Mouse (Mus musculus) ES-E14 (cell line): ENCODE results near the gene Hrasls. TPM values are rescaled to one million over a fixed set of nuclear protein-coding genes. Genes with fewer than 3 reads are reported as not detected.

ENCODE experiments used
- DNase-seq: peaks from one replicate; pipeline ENCODE4 v3.0.0-alpha.2; 2013; ENCODE audit warnings: low read depth, low spot score
- H3K27ac ChIP-seq: 2 replicates; pipeline ENCODE4 v1.5.1; 2012; ENCODE audit warnings: low read depth, mild to moderate bottlenecking, low read length, moderate library complexity, mixed read lengths; ENCODE audit not compliant: poor library complexity, insufficient read depth, severe bottlenecking
- H3K36me3 ChIP-seq: 2 replicates; pipeline ENCODE4 v1.6.1; 2012; ENCODE audit warnings: mild to moderate bottlenecking, low read length, moderate library complexity, mixed read lengths; ENCODE audit not compliant: control insufficient read depth, poor library complexity, insufficient read depth, severe bottlenecking
- H3K4me1 ChIP-seq, 2 experiments: fragments of 150-350 bp in 1 of 2; sonication (generic) in 1 of 2; 2 replicates each; pipeline ENCODE4 v1.6.1; 2012; ENCODE audit warnings: low read length in 2 of 2, mild to moderate bottlenecking in 1 of 2, mixed read lengths in 1 of 2; ENCODE audit not compliant: control insufficient read depth in 2 of 2, insufficient read depth in 2 of 2, poor library complexity in 1 of 2
- H3K4me3 ChIP-seq, 2 experiments: fragments of 150-350 bp in 1 of 2; sonication (generic) in 1 of 2; 2 replicates each; pipeline ENCODE4 v1.5.1; 2012; ENCODE audit warnings: low read length in 2 of 2, low read depth in 1 of 2, mild to moderate bottlenecking in 1 of 2, mixed read lengths in 1 of 2; ENCODE audit not compliant: insufficient read depth in 1 of 2, poor library complexity in 1 of 2, severe bottlenecking in 1 of 2
- H3K9ac ChIP-seq: 2 replicates; pipeline ENCODE4 v1.6.1; 2012; ENCODE audit warnings: low read depth, mild to moderate bottlenecking, low read length, mixed read lengths; ENCODE audit not compliant: poor library complexity, insufficient read depth, severe bottlenecking
- H3K9me3 ChIP-seq: fragments of 150-350 bp; sonication (generic); 2 replicates; pipeline ENCODE4 v1.6.1; 2012; ENCODE audit warnings: low read depth, mild to moderate bottlenecking, low read length; ENCODE audit not compliant: control insufficient read depth, insufficient read depth
- CHD2 ChIP-seq: IDR thresholded peaks from 2 replicates; pipeline ENCODE4 v1.6.1; 2014; ENCODE audit warnings: mild to moderate bottlenecking, low read depth, low read length, inconsistent platforms
- HCFC1 ChIP-seq: IDR thresholded peaks from 2 replicates; pipeline ENCODE4 v1.6.1; 2012; ENCODE audit warnings: low read length, inconsistent platforms, borderline replicate concordance; ENCODE audit not compliant: insufficient read depth
- MAFK ChIP-seq: IDR thresholded peaks from 2 replicates; pipeline ENCODE4 v1.6.1; 2014; ENCODE audit warnings: mild to moderate bottlenecking, low read depth, low read length, inconsistent platforms; ENCODE audit not compliant: insufficient read depth
- ZC3H11A ChIP-seq: IDR thresholded peaks from 2 replicates; pipeline ENCODE4 v1.6.1; 2012; ENCODE audit warnings: low read depth, mild to moderate bottlenecking, inconsistent platforms, low read length, borderline replicate concordance
- ZNF384 ChIP-seq: IDR thresholded peaks from 2 replicates; pipeline ENCODE4 v1.6.1; 2012; ENCODE audit warnings: low read depth, low read length, inconsistent platforms
- in situ Hi-C, 2 experiments: fragments of 600-800 bp; cut with MboI; formaldehyde crosslinking; loops; one replicate each; pipeline ENCODE4 v1.15.1; 2025; ENCODE audit warnings: low sequenced_read_pairs in 2 of 2, inconsistent platforms in 1 of 2; ENCODE audit not compliant: unreplicated experiment in 2 of 2
- total RNA-seq: library from RNA; depleted of rRNA; stranded (reverse); fragments of 300-350 nt; gene quantifications from 2 replicates; pipeline ENCODE4 v1.2.3, GENCODE M21; 2012

The Hrasls gene
- total RNA-seq, 1 experiment: 0.27 TPM

DNA sequence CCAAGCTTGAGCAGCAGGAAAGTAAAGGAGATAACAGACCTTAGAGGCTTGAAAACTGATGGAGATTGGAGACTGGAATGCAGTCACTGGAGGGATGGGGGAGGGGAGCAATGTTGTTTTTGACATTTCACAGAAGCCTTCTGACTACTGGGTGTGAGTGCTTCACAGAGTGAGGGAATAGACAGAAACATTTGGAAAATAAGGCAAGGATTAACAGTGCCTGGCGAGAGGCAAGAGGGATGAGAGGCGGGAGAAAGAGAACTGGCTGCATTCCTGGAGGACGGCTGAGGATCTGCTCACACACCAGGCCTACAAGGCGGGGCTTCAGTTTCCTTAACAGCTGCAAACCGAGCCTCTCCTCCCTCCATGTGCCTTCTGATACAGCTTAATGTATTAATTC lies 11.0 kb upstream of the Hrasls start:
- H3K4me1 ChIP-seq: 0 out of 4 replicates have a peak, but pooled peaks cover 0 to 2% of the 10 kb centered on the region in 2 experiments
- no peak overlapping the region for H3K27ac ChIP-seq
- DNase-seq: no peak
- H3K36me3 ChIP-seq: no peaks in the 10 kb centered on the region
- in situ Hi-C loops: loop anchor here in 1 of 2 experiments (25.0 kb wide), 1 partner anchor 361 kb away; no protein-coding TSS in a partner anchor
- no peak overlapping the region for H3K9ac ChIP-seq
- TF ChIP-seq ZC3H11A (no peak), ZNF384 (no peak), CHD2 (no peak), HCFC1 (no peak), MAFK (no peak)
- no peaks in the 10 kb centered on the region for H3K9me3 ChIP-seq
- no peak overlapping the region for H3K4me3 ChIP-seq

DNA sequence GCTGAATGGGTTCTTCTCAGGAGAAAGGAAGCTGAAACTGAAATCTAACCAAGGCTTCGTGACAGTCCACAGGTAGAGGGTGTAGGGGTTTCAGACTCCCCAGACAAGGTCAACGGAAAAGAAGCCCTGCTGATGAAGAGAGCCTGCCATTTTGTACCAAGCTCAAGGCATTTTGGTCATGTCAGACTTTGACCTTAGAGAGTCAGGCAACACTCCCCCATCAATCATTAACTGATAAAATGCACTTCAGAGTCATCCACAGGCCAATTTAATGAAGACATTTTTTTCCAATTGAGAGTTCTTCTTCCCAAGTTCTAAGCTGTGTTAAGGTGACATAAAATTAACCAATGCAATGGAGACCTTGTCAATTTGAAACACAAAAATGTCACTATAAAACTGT lies 8.3 kb upstream of the Hrasls start:
- no peak overlapping the region for H3K27ac ChIP-seq
- H3K9ac ChIP-seq: no peak overlapping the region
- DNase-seq: no peak
- 0 out of 4 replicates have a peak, but pooled peaks cover 0 to 2% of the 10 kb centered on the region in 2 experiments for H3K4me1 ChIP-seq
- TF ChIP-seq ZC3H11A: no peak
- TF ChIP-seq ZNF384: no peak
- TF ChIP-seq MAFK: no peak
- TF ChIP-seq HCFC1: no peak
- no peak for TF ChIP-seq CHD2
- in situ Hi-C loops: no loop called here
- no peaks in the 10 kb centered on the region for H3K36me3 ChIP-seq
- H3K9me3 ChIP-seq: no peaks in the 10 kb centered on the region
- no peak overlapping the region for H3K4me3 ChIP-seq

DNA sequence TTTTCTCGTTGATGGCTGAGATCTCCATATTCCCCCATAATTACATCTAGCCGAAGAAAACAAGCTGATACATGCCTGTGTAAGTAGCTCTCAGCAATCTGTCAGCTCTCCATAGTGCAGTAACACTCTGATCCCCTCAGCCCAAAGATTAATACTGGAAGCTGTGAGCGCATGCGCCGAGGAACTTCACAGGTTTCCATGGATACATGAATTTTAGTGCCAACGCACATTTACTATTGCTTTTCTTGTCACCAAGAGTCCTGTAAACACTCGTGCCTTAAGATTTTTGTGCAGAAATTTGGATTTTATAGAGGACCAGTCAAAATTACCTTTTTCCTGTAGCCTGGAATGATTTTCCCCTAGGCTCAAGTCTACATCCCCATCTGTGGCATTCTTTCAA lies 4.6 kb upstream of the Hrasls start:
- no peak for DNase-seq
- Histone ChIP-seq H3K27ac (no peak overlapping the region), H3K4me3 (no peak overlapping the region), H3K9me3 (no peaks in the 10 kb centered on the region), H3K4me1 (no peaks in the 10 kb centered on the region), H3K36me3 (no peaks in the 10 kb centered on the region), H3K9ac (no peak overlapping the region)
- in situ Hi-C loops: no loop called here
- TF ChIP-seq ZC3H11A (no peak), HCFC1 (no peak)

DNA sequence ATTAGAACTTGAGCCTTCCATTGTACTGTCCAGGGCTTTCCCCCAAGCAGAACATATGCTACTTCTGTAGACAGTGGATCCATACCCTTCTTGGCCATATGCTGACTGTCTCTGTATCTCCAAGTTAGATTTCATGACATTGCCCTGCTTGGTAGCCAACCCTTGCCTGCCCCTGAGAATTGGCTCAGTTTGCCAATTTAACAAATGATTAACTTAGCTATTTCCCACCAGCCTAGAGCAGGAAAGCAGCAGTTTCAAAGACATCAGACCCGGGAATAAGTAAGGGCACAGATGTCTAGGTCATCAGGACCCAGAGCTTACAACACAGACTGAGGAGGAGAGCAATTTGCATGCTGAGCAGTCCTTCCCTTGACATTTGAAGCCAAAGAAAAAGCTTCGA lies 3.9 kb upstream of the Hrasls start:
- Histone ChIP-seq H3K36me3 (no peaks in the 10 kb centered on the region), H3K9me3 (no peaks in the 10 kb centered on the region), H3K4me1 (no peaks in the 10 kb centered on the region), H3K27ac (no peak overlapping the region), H3K9ac (no peak overlapping the region), H3K4me3 (no peak overlapping the region)
- DNase-seq: no peak
- in situ Hi-C loops: no loop called here
- TF ChIP-seq CHD2 (no peak), MAFK (no peak), ZNF384 (no peak), HCFC1 (no peak), ZC3H11A (no peak)

DNA sequence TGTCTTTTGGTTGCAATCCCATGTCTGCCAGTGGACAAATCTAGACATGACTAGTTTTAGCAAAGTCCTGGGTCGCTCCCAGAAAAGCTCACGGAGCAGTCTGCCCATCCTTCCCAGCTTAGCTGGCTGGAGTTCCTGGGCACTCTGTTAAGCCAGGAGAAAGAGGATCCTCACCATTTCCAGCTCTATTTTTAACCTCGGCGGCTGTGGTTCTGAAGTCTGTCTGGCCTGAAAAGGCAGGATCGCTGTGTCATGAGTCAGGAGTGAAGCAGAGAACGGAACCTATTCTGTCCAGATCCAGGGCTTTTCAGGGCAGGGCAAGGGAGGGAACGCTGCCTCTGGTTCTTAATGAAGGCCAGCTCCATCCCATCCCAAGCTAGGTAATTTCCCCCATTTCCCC lies 654 bp upstream of the Hrasls start:
- Histone ChIP-seq H3K4me3 (no peak overlapping the region), H3K27ac (no peak overlapping the region), H3K9ac (no peak overlapping the region), H3K4me1 (no peaks in the 10 kb centered on the region), H3K36me3 (no peaks in the 10 kb centered on the region), H3K9me3 (no peaks in the 10 kb centered on the region)
- no peak for DNase-seq
- TF ChIP-seq ZNF384: no peak
- TF ChIP-seq HCFC1: no peak
- no peak for TF ChIP-seq MAFK
- TF ChIP-seq ZC3H11A: no peak
- TF ChIP-seq CHD2: no peak
- in situ Hi-C loops: no loop called here
